Mouse (Mus musculus): ENCODE measurements around the gene Rftn1.
A peak's percentile ranks its signal among the peaks of the same experiment; 100 is the strongest.

Gene Rftn1

GRCm38 (mm10) chr17:49992625-49993603, 197.6 kb downstream of the Rftn1 start:
- no peak for DNase-seq (ENCODE audit: low read depth in 2 of 2, low spot score in 2 of 2)

GRCm38 (mm10) chr17:49989583-49989982, 200.9 kb downstream of the Rftn1 start:
- no peak for DNase-seq (ENCODE audit: low read depth in 2 of 2, low spot score in 2 of 2)

GRCm38 (mm10) chr17:49987095-49987494, 203.4 kb downstream of the Rftn1 start:
- no peak for DNase-seq (ENCODE audit: low read depth in 2 of 2, low spot score in 2 of 2)

- no peak for DNase-seq (ENCODE audit: low read depth in 2 of 2, low spot score in 2 of 2)
These were observed 207.0 kb downstream of the Rftn1 start for GRCm38 (mm10) chr17:49983478-49983877.

GRCm38 (mm10) chr17:49982611-49983390, 207.7 kb downstream of the Rftn1 start:
- DNase-seq (ENCODE audit: low read depth in 2 of 2, low spot score in 2 of 2), result no peak

- DNase-seq (ENCODE audit: low read depth in 2 of 2, low spot score in 2 of 2), result no peak
These were observed 208.9 kb downstream of the Rftn1 start for GRCm38 (mm10) chr17:49981591-49981990.

GRCm38 (mm10) chr17:49979761-49980285, 210.7 kb downstream of the Rftn1 start:
- DNase-seq (ENCODE audit: low read depth in 2 of 2, low spot score in 2 of 2), result no peak

- no peak for DNase-seq (ENCODE audit: low read depth in 2 of 2, low spot score in 2 of 2)
These were observed 213.1 kb downstream of the Rftn1 start for GRCm38 (mm10) chr17:49977424-49977790.

GRCm38 (mm10) chr17:49976678-49977423, 213.6 kb downstream of the Rftn1 start:
- no peak for DNase-seq (ENCODE audit: low read depth in 2 of 2, low spot score in 2 of 2)

GRCm38 (mm10) chr17:49975481-49975880, 215.0 kb downstream of the Rftn1 start:
- no peak for DNase-seq (ENCODE audit: low read depth in 2 of 2, low spot score in 2 of 2)

- DNase-seq (ENCODE audit: low read depth in 2 of 2, low spot score in 2 of 2), result no peak
These were observed 215.5 kb downstream of the Rftn1 start for GRCm38 (mm10) chr17:49974996-49975395.

- no peak for DNase-seq (ENCODE audit: low read depth in 2 of 2, low spot score in 2 of 2)
These were observed 218.3 kb downstream of the Rftn1 start for GRCm38 (mm10) chr17:49972164-49972563.

GRCm38 (mm10) chr17:49971057-49971456, 219.4 kb downstream of the Rftn1 start:
- no peak for DNase-seq (ENCODE audit: low read depth in 2 of 2, low spot score in 2 of 2)

GRCm38 (mm10) chr17:49968467-49969207, 221.8 kb downstream of the Rftn1 start:
- peak; percentile 15 to 47 for DNase-seq (ENCODE audit: low read depth in 2 of 2, low spot score in 2 of 2)

GRCm38 (mm10) chr17:49965846-49966762, 224.4 kb downstream of the Rftn1 start:
- no peak for DNase-seq (ENCODE audit: low read depth in 2 of 2, low spot score in 2 of 2)

GRCm38 (mm10) chr17:49965035-49965434, 225.4 kb downstream of the Rftn1 start:
- DNase-seq (ENCODE audit: low read depth in 2 of 2, low spot score in 2 of 2), result no peak

GRCm38 (mm10) chr17:49964471-49964870, 226.0 kb downstream of the Rftn1 start:
- DNase-seq (ENCODE audit: low read depth in 2 of 2, low spot score in 2 of 2), result no peak

- no peak for DNase-seq (ENCODE audit: low read depth in 2 of 2, low spot score in 2 of 2)
These were observed 231.5 kb downstream of the Rftn1 start for GRCm38 (mm10) chr17:49959021-49959420.

Data from CD8-positive naive resting alpha-beta T cell, adult 2 months (primary cell).